Mouse (Mus musculus) brain, embryonic 14.5 days (tissue): ENCODE measurements around the gene Ifna16. TPM values are rescaled to one million over a fixed set of nuclear protein-coding genes. Genes with fewer than 3 reads are reported as not detected.
A peak's percentile ranks its signal among the peaks of the same experiment; 100 is the strongest.

ENCODE experiments used
- DNase-seq: peaks from one replicate; pipeline ENCODE4 v3.0.0-alpha.2; 2011; ENCODE audit warnings: low read depth
- CTCF ChIP-seq: fragments of 200-500 bp; IDR thresholded peaks from 2 replicates; pipeline ENCODE4 v1.5.1; 2012; ENCODE audit warnings: inconsistent platforms, mild to moderate bottlenecking, moderate library complexity, borderline replicate concordance; ENCODE audit not compliant: insufficient read depth, insufficient read length; ENCODE audit errors: extremely low read depth
- POLR2A ChIP-seq: fragments of 200-500 bp; IDR thresholded peaks from 2 replicates; pipeline ENCODE4 v1.6.1; 2012; ENCODE audit warnings: mild to moderate bottlenecking, inconsistent platforms, borderline replicate concordance; ENCODE audit not compliant: poor library complexity, insufficient read depth, insufficient read length, severe bottlenecking; ENCODE audit errors: extremely low read depth
- polyA plus RNA-seq: library from polyadenylated mRNA; depleted of rRNA; stranded (reverse); fragments of >200 nt; gene quantifications from 2 replicates; pipeline ENCODE4 v1.2.3, GENCODE M21; 2012

Ifna16 gene
- polyA plus RNA-seq, 1 experiment = not detected

- peak; percentile 84 for DNase-seq
- no peak for TF ChIP-seq POLR2A
- TF ChIP-seq CTCF = peak; percentile 99
Measured at GRCm38 (mm10) chr4:88696237-88696884, 19.6 kb upstream of the Ifna16 start.

GRCm38 (mm10) chr4:88693392-88693791 is 16.7 kb upstream of the Ifna16 start:
- TF ChIP-seq POLR2A (no peak), CTCF (no peak)

DNA sequence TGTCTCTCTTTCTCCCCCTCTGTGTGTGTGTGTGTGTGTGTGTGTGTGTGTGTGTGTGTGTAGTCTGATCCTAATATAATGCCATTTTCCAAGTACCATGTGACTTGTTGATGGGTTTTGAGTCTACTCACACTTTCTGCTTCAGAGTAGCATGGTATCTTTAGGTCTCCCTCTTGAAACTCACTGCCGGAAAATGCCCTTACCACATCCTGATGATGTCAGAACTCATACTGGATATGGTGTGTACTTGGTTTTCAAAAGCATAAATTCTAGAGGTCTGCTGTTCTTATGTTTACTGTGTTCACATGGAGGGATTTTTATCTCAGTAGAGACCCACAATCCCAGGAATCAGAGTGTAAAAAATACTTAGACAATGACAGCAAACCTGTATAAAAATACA is 15.8 kb upstream of the Ifna16 start:
- no peak for DNase-seq
- TF ChIP-seq POLR2A (no peak), CTCF (no peak)

More at GRCm38 (mm10) chr4:88693392-88693791, 16.7 kb upstream of the Ifna16 start:
- DNase-seq = no peak

DNA sequence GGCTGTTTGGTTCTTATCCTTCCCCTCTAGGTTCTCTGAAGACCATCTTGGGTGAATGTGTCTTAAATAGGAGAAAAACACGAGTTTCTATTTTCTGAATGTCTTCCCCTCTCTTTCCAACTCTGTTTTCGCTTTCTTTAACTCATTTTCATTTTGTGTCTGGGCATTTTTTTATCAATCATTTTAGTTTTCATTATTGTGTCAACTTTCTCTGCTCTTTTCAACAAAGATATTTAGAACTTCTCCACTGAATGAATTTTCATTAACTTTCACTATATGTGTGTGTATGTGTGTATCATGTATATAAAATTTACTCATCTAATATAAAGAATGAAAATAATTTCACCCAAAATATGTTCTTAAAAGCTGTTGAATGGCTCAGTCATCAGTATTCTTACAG is 14.5 kb upstream of the Ifna16 start, which contains the start of gene Ifnab:
TSS of gene Ifnab (minus strand) at position 101 of the 400 bp plus-strand sequence.
- DNase-seq = no peak

GRCm38 (mm10) chr4:88683812-88684211 is 7.1 kb upstream of the Ifna16 start, which contains the start of gene Ifna2:
Ifna2 (minus strand) TSS chr4:88683912.
- no peak for TF ChIP-seq CTCF
- TF ChIP-seq POLR2A = no peak
- DNase-seq = no peak

More for the DNA sequence above, 14.5 kb upstream of the Ifna16 start, which contains the start of gene Ifnab:
- no peak for TF ChIP-seq POLR2A
- TF ChIP-seq CTCF = no peak

GRCm38 (mm10) chr4:88681353-88681752 is 4.6 kb upstream of the Ifna16 start:
- DNase-seq = no peak
- no peak for TF ChIP-seq CTCF
- no peak for TF ChIP-seq POLR2A

DNA sequence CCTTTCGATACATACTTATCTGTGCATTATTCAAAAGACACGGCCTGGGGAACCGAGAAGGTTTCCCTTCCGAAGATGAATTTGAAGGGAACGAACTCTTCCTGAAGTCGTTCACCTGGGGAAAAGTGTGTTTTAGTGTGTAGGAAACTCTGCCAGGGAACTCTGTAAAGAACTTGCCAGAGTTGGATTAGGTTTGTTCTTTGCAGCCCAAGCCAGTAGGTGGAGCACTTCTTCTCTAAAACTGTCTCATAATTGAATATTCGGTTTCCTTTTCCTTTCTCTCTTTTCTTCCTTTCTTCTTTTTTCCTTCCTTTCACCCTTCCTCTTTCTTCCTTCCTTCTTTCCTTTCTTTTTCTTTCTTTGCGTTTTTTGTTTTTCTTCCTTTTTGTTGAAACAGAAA is 3.6 kb upstream of the Ifna16 start:
- DNase-seq = peak; percentile 50
- TF ChIP-seq CTCF = peak; percentile 39; the same call in 1 of the 2 replicates
- TF ChIP-seq POLR2A = no peak

DNA sequence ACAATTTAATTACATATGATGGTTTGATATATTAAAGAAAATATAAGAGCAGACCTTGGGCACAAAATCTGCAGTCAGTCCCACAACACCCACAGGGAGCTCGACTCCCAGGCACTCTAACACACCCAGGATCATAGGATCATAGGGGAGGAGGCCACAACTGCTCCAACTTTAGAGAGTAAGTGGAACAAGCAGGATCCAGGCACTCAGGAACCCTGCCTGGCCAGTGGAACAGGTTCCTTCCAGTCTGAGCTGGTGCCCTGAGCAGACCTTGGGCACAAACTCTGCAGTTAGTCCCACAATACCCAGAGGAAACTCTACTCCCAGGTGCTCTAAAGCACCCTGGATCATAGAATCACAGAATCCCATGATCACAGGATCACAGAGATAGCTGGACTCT is 21.3 kb downstream of the Ifna16 start:
- DNase-seq = no peak
- TF ChIP-seq POLR2A (no peak), CTCF (no peak)

GRCm38 (mm10) chr4:88653644-88654043 is 23.1 kb downstream of the Ifna16 start:
- TF ChIP-seq POLR2A (no peak), CTCF (no peak)
- no peak for DNase-seq

DNA sequence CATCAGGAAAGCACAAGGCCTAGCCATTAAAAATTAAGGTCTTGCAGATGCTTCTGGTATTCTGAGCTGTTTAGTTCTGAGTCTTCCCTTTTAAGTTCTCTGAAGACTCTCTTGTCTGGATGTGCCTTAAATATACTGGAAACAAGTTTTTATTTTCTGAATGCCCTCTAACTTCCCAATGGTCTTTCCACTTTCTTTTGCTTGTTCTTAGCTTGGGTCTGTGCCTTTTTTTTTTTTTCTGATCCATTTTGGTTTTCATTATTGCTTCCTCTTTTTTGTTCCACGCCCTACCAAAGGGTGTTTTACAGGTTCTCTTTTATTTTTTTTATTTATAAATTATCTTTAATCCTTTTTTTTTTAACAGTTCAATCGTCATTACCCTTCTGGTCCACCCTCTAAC is 32.4 kb downstream of the Ifna16 start, which contains the start of gene Ifna13:
TSS of gene Ifna13 (minus strand) at position 101 of the 400 bp plus-strand sequence.
- no peak for DNase-seq
- no peak for TF ChIP-seq POLR2A

DNA sequence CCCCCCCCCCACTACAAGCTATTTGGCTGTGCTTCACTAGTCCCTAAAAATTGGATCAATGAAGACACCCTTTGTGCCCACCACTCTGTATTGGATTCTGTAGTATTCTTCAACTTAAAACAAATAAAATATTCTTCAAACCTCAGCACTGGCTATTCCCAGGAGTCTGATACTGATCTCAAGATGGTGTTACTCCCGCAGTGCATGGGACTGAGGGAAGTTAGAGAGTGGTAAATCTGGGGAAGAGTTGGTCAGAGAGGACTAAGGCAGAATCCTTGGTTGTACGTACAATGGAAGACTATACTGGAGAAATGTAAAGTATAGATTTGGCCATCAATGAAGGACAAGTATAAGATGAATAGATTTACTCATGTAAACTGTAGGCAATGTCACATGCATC is 34.2 kb downstream of the Ifna16 start:
- no peak for TF ChIP-seq CTCF
- no peak for TF ChIP-seq POLR2A
- DNase-seq = peak; percentile 56
